Mouse (Mus musculus): ENCODE data around the gene 5730409E04Rik. TPM values are rescaled to one million over a fixed set of nuclear protein-coding genes. Genes with fewer than 3 reads are reported as not detected.

Gene 5730409E04Rik
- total and polyA plus RNA-seq, 3 experiments = not detected

- DNase-seq (ENCODE audit: low spot score) (no peak), ATAC-seq (ENCODE audit: extremely low read depth, insufficient number of reproducible peaks, low FRiP score, poor library complexity, severe bottlenecking) (no peak)
- peaks cover 9% of the 10 kb centered on the region for H3K27me3 ChIP-seq (ENCODE audit: insufficient read depth, low read length)
- no peak for TF ChIP-seq GATA2 (IDR thresholded peaks at IDR 0.05; ENCODE audit: borderline replicate concordance, low read depth, low read length)
- TF ChIP-seq CTCF (IDR thresholded peaks at IDR 0.05; ENCODE audit: low read depth, low read length) = no peak
- TF ChIP-seq TAL1 (conservative IDR thresholded peaks at IDR 0.05; ENCODE audit: low read depth, low read length) = no peak
- no peak for TF ChIP-seq POLR2AphosphoS5 (IDR thresholded peaks at IDR 0.05; ENCODE audit: insufficient replicate concordance, low read depth, low read length)
- no peak for TF ChIP-seq GATA1 (IDR thresholded peaks at IDR 0.05; ENCODE audit: borderline replicate concordance, low read length)
- no peak overlapping the region for H3K4me3 ChIP-seq (ENCODE audit: low read depth, low read length)
- H3K9me3 ChIP-seq (replicated peaks) = no peaks in the 10 kb centered on the region
- H3K36me3 ChIP-seq (replicated peaks) = no peaks in the 10 kb centered on the region
- no peaks in the 10 kb centered on the region for H3K4me1 ChIP-seq (ENCODE audit: insufficient read depth, low read depth, low read length)
Measured at GRCm38 (mm10) chr4:126604141-126604540, 5.5 kb upstream of the 5730409E04Rik start.

GRCm38 (mm10) chr4:126605751-126606150 is 3.9 kb upstream of the 5730409E04Rik start:
- ATAC-seq (ENCODE audit: extremely low read depth, insufficient number of reproducible peaks, low FRiP score, poor library complexity, severe bottlenecking) = no peak

DNA sequence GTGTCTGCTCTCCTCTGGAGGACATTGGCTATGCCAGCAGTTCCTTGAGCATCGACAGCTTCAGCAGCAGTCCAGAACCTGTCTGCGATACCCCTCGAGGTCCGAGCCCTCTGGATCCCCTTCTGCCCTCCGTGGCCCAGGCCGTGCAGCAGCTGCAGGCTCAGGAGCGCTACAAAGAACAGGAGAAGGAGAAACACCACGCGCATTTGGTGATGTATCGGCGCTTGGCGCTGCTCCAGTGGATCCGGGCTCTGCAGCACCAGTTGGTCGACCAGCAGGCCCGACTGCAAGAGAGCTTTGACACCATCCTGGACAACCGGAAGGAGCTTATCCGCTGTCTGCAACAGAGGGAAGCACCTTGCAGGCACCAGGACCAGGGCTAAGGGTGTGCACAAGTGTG is 2.4 kb downstream of the 5730409E04Rik start:
- ATAC-seq (ENCODE audit: extremely low read depth, insufficient number of reproducible peaks, low FRiP score, poor library complexity, severe bottlenecking) = no peak
- Histone ChIP-seq H3K4me1 (ENCODE audit: insufficient read depth, low read depth, low read length) (peaks cover 8% of the 10 kb centered on the region), H3K36me3 (replicated peaks) (no peaks in the 10 kb centered on the region), H3K4me3 (ENCODE audit: low read depth, low read length) (no peak overlapping the region), H3K9me3 (replicated peaks) (no peaks in the 10 kb centered on the region), H3K27me3 (ENCODE audit: insufficient read depth, low read length) (peaks cover 20% of the 10 kb centered on the region)
- TF ChIP-seq CTCF (IDR thresholded peaks at IDR 0.05; ENCODE audit: low read depth, low read length) (no peak), GATA2 (IDR thresholded peaks at IDR 0.05; ENCODE audit: borderline replicate concordance, low read depth, low read length) (no peak), GATA1 (IDR thresholded peaks at IDR 0.05; ENCODE audit: borderline replicate concordance, low read length) (no peak), POLR2AphosphoS5 (IDR thresholded peaks at IDR 0.05; ENCODE audit: insufficient replicate concordance, low read depth, low read length) (no peak)
- DNase-seq (ENCODE audit: low spot score) = no peak

More at GRCm38 (mm10) chr4:126605751-126606150, 3.9 kb upstream of the 5730409E04Rik start:
- Histone ChIP-seq H3K4me3 (ENCODE audit: low read depth, low read length) (no peak overlapping the region), H3K36me3 (replicated peaks) (no peaks in the 10 kb centered on the region), H3K4me1 (ENCODE audit: insufficient read depth, low read depth, low read length) (no peaks in the 10 kb centered on the region), H3K27me3 (ENCODE audit: insufficient read depth, low read length) (peaks cover 16% of the 10 kb centered on the region), H3K9me3 (replicated peaks) (no peaks in the 10 kb centered on the region)
- TF ChIP-seq POLR2AphosphoS5 (IDR thresholded peaks at IDR 0.05; ENCODE audit: insufficient replicate concordance, low read depth, low read length) (no peak), GATA2 (IDR thresholded peaks at IDR 0.05; ENCODE audit: borderline replicate concordance, low read depth, low read length) (no peak), TAL1 (conservative IDR thresholded peaks at IDR 0.05; ENCODE audit: low read depth, low read length) (no peak), CTCF (IDR thresholded peaks at IDR 0.05; ENCODE audit: low read depth, low read length) (no peak), GATA1 (IDR thresholded peaks at IDR 0.05; ENCODE audit: borderline replicate concordance, low read length) (no peak)
- no peak for DNase-seq (ENCODE audit: low spot score)

DNA sequence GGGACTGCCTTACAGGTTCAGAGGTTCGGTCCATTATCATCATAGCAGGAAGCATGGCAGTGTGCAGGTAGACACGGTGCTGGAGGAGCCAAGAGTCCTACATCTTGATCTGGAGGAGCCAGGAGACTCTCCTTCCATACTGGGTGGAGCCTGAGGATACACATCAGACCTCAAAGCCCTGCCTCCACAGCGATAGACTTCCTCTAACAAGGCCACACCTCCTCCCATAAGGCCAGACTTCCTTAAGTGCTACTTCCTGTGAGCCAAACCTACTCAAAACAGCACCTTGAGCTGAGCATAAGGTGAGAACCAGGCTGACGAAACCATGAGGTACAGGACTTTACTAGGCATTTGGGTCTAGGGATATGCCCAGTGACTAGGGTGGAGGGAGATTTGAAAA is 6.7 kb downstream of the 5730409E04Rik start:
- peaks cover 12% of the 10 kb centered on the region for H3K4me1 ChIP-seq (ENCODE audit: insufficient read depth, low read depth, low read length)
- TF ChIP-seq GATA1 (IDR thresholded peaks at IDR 0.05; ENCODE audit: borderline replicate concordance, low read length) (no peak), GATA2 (IDR thresholded peaks at IDR 0.05; ENCODE audit: borderline replicate concordance, low read depth, low read length) (no peak), POLR2AphosphoS5 (IDR thresholded peaks at IDR 0.05; ENCODE audit: insufficient replicate concordance, low read depth, low read length) (no peak), CTCF (IDR thresholded peaks at IDR 0.05; ENCODE audit: low read depth, low read length) (no peak), TAL1 (conservative IDR thresholded peaks at IDR 0.05; ENCODE audit: low read depth, low read length) (no peak)
- H3K27me3 ChIP-seq (ENCODE audit: insufficient read depth, low read length) = peaks cover 9% of the 10 kb centered on the region
- peak; percentile 36 for DNase-seq (ENCODE audit: low spot score)
- H3K36me3 ChIP-seq (replicated peaks) = no peaks in the 10 kb centered on the region
- peak overlapping the region; percentile 58 for H3K4me3 ChIP-seq (ENCODE audit: low read depth, low read length)
- ATAC-seq (ENCODE audit: extremely low read depth, insufficient number of reproducible peaks, low FRiP score, poor library complexity, severe bottlenecking) = peak; percentile 45
- H3K9me3 ChIP-seq (replicated peaks) = no peaks in the 10 kb centered on the region

DNA sequence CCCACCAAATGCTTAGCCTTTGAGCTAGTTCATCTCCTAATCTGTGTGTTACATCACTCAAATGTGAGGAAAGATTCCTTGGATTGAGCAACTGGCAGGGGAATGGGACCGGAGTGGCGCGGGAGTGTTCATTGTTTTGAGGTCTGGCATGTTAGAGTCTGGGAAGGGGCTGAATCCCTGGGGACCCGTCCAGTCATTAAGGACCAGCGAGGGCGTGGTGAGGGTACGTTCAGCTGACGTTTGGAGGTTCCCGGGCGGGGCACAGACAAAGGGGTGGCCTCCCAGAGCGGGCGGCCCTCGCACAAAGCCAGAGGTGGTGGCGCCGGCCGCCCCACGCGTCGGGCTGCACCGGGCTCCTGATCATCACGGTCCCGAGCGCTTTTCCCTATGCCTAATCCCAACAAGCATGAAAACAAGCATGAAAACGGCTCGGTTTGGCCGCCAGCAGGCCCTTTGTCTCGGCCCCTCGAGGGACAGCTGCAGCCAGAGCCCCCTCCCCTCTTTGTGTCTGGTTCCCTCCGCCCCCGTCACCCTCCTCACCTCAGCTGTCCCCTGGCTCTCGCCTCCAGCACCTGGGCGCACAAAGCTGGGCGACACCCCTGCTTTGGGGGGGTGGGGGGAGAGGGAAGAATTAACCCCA is 10.2 kb downstream of the 5730409E04Rik start:
- DNase-seq (ENCODE audit: low spot score) (no peak), ATAC-seq (ENCODE audit: extremely low read depth, insufficient number of reproducible peaks, low FRiP score, poor library complexity, severe bottlenecking) (no peak)
- H3K4me3 ChIP-seq (ENCODE audit: low read depth, low read length) = no peak overlapping the region
- no peaks in the 10 kb centered on the region for H3K9me3 ChIP-seq (replicated peaks)
- TF ChIP-seq CTCF (IDR thresholded peaks at IDR 0.05; ENCODE audit: low read depth, low read length) = no peak
- TF ChIP-seq GATA1 (IDR thresholded peaks at IDR 0.05; ENCODE audit: borderline replicate concordance, low read length) = no peak
- TF ChIP-seq POLR2AphosphoS5 (IDR thresholded peaks at IDR 0.05; ENCODE audit: insufficient replicate concordance, low read depth, low read length) = no peak
- TF ChIP-seq GATA2 (IDR thresholded peaks at IDR 0.05; ENCODE audit: borderline replicate concordance, low read depth, low read length) = no peak
- TF ChIP-seq TAL1 (conservative IDR thresholded peaks at IDR 0.05; ENCODE audit: low read depth, low read length) = no peak
- H3K4me1 ChIP-seq (ENCODE audit: insufficient read depth, low read depth, low read length) = peaks cover 12% of the 10 kb centered on the region
- peaks cover 13% of the 10 kb centered on the region for H3K27me3 ChIP-seq (ENCODE audit: insufficient read depth, low read length)
- no peaks in the 10 kb centered on the region for H3K36me3 ChIP-seq (replicated peaks)

- Histone ChIP-seq H3K9me3 (replicated peaks) (no peaks in the 10 kb centered on the region), H3K4me1 (ENCODE audit: insufficient read depth, low read depth, low read length) (peaks cover 12% of the 10 kb centered on the region), H3K27me3 (ENCODE audit: insufficient read depth, low read length) (peaks cover 13% of the 10 kb centered on the region), H3K4me3 (ENCODE audit: low read depth, low read length) (no peak overlapping the region), H3K36me3 (replicated peaks) (no peaks in the 10 kb centered on the region)
- TF ChIP-seq TAL1 (conservative IDR thresholded peaks at IDR 0.05; ENCODE audit: low read depth, low read length) (no peak), GATA2 (IDR thresholded peaks at IDR 0.05; ENCODE audit: borderline replicate concordance, low read depth, low read length) (no peak), GATA1 (IDR thresholded peaks at IDR 0.05; ENCODE audit: borderline replicate concordance, low read length) (no peak), CTCF (IDR thresholded peaks at IDR 0.05; ENCODE audit: low read depth, low read length) (no peak), POLR2AphosphoS5 (IDR thresholded peaks at IDR 0.05; ENCODE audit: insufficient replicate concordance, low read depth, low read length) (no peak)
- no peak for DNase-seq (ENCODE audit: low spot score)
- no peak for ATAC-seq (ENCODE audit: extremely low read depth, insufficient number of reproducible peaks, low FRiP score, poor library complexity, severe bottlenecking)
Measured at GRCm38 (mm10) chr4:126620349-126620874, 10.8 kb downstream of the 5730409E04Rik start.
